Mouse (Mus musculus) ovary, postnatal 14 days (tissue): Measurements from ENCODE around the gene Bcorl1.
"Not testable (repeated sequence)": the region's sequence is repeated elsewhere in the genome, so short reads cannot be mapped to it uniquely, and the experiment has no call there.

Experiments
- DNase-seq: peaks from one replicate; pipeline ENCODE4 v3.0.0; 2022; ENCODE audit warnings: low spot score

Bcorl1 gene

DNA sequence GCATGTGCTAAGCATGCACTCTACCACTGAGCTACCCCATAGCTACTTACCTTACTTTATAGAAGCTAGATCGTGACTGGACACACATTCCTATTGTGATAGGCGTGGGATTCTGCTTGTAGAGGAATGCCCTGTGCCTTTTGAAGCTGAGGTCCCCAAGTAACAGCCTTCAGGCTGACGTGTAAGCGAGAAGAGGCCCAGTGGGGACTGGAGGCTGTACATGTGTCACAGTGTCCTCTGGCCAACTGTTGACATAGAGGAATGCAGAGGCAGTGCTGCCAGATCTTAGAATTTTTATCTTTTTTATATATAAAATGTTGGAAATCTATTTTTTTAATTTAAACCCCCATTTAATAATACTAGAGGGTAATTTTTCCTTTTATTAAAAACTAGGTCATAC is 58.8 kb downstream of the Bcorl1 start:
- DNase-seq = no peak

DNA sequence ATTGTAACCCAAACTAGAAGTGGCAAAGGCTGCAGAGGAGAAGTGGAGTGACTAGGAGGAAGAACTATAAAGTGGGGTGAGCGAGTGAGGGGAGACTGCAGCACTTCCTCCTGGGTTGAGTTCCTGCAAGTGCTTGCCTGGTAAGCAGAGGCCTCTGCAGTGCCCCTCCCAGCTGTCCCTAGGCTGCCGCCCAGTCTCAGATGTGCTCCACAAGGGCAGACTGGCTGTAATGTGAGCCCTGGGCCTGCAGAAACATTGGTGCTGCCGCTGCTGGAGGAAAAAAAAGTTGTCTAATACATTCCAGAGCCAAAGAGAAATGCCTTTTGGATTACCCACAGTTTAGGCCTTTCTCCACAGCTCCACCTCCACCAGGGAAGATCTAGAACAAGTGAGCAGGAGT is 64.0 kb downstream of the Bcorl1 start:
- no peak for DNase-seq

DNA sequence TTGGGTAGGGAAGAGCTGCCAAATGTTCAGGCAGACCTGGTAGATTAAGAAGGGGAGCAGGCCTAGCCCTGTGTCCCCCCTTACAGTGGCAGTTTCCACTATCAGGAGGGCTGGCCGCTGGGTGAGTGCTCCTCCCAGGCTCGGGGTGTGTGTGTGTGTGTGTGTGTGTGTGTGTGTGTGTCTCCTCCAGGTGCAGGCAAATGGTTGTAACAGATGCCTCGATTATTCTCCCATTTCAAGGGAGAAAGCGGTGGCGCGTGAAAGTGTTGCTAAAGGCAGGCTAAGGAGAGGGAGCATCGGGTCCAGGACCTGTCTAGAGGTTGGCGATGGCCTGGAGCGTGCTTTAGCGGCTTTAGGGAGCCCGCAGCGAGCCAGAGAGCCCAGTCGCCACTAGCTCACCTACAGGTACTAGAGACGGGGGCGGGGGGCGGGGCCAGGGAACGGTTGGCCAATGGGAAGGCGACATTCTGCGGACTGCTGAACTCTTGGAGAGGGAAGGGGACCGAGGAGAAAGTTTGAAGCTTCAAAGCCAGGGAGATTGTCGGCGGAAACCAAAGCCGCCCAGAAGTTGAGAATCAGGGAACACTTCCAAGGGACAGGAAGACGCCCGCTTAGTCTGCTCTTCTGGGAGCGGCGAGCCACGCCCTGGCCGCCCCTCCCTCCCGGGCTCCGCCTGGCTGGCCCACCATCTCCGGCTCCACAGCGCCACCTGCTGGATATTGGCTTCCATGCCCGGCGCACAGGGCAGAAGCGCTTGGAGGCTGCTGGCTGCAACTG is 68.6 kb downstream of the Bcorl1 start:
- peak; percentile 80 for DNase-seq

DNA sequence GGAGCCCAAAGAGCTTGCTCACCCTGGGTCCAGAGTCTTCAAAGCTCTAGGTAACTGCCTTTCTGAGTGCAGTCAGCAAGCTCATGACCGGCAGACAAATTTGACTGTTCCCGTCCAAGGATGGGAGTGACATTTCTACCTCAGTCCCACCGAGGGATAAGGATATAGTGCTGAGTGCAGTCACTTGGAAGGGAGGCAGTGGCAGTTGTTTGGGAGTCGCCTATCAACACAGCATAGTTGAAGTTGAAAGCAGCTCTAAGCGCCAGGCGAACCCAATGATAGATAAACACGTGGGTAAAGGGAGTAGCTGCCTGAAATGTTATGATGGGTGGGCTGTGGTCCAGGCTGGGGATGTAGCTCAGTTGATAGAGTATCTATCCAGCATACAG is 69.2 kb downstream of the Bcorl1 start:
- DNase-seq = no peak

DNA sequence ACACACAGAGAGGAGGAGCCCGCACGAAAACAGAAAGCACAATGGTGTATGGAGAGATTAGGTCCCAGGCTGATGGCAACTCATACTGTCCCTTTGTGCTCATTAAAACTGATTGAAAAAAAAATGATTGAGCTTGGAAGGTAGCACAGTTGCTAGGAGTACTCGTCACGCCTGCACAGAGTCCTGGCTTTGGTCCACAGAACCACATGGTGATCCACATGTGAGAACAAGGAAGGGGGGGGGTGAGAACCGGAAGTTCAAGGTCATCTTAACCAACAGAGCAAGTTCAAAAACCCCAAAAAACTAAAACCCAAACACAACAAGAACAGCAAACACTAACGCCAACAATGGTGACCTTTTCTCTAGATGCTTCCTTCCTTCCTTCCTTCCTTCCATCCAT is 71.5 kb downstream of the Bcorl1 start:
- no peak for DNase-seq

DNA sequence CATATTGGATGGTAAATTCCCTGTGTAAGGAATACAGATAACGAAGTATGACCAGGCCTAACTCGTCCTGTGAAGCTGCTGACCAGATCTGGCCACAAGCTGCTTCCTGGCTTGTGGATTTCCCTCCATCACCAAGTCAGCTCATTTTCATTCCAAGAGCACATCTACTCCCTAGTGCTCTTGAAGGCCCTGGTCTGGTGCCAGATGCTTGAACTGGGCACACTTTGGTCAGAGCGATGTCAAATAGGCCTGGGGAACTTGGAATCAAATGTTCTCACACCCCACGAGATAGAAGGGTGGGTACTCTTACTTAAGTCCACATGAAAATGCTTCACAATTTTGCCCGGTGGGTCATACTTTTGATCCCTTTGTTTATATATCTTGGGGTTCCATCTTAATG is 73.1 kb downstream of the Bcorl1 start:
- no peak for DNase-seq

DNA sequence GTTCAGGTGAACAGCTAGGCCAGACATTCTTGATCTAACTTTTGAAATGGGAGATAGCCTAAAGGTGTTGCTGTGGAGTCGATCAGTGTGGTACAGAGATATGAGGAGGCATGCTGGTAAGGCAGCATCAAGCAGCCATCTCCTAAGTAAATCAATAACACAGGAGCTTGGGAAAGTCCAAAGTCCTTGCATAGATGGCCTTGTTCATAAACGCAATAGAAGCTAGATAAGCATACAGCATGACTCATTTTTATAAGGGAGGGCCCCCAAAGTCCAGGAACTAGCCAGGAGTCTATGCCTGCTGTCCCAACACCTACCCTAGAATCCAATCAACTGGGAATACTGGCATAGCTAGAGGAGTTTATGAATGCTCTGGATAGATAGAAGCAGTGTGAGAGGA is 77.3 kb downstream of the Bcorl1 start:
- no peak for DNase-seq

DNA sequence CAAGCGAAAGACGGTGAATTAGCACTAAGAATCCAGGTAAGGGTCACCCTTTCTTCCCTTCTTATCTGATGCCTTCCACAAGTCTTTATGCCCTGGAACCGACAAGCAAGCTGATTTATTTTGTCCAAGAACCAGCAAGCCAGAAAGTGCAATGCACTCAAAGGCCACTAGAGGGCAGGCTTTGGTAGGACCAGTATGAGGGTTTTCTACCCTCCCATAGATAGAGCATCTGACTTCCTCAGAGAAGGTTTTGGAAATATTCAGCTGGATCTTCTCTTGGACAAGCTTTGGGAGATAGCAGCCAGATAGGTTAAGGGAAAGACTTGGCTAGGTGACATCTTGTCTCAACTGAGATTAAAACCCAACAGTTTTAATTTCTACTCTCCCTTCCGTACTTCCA is 81.8 kb downstream of the Bcorl1 start:
- peak; percentile 64 for DNase-seq

DNA sequence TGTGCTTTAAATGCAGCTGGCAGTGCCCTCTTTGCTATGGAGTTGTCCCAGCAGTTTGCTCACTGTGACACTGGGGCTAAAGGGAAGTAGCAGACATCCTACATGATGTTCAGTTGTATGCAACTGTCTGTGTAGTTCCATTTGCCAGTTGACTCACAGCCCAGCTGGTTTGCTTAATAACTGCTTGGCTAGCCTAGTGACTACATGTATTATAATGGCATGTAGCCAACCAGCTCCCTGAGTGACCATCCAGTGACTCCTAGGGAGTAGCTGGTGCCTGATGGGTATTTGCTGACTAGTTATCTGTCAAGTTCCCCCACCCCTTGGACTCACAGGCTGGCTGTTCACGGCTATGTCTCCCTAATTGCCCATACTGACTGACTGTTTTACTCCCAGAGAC is 82.5 kb downstream of the Bcorl1 start:
- DNase-seq = no peak

DNA sequence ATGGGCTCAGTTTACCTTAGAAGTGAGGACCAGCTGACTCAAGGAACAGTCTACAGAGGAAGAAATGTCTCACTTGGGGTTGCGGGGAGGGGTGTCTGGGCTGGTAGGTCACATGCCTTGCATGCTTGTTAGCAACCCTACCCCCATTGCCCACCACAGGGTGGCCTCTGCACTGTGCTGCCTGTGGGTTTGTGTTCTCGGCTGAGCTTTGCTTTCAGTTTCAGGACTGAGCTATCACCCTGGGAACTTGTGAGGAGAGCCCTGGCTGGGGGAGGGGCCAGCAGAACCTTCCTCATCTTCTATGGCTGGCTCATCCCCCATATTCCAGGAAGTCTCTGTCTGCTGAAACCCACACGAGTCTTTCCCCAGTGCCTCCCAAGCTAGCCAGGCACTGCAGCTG is 83.4 kb downstream of the Bcorl1 start:
- DNase-seq = no peak

DNA sequence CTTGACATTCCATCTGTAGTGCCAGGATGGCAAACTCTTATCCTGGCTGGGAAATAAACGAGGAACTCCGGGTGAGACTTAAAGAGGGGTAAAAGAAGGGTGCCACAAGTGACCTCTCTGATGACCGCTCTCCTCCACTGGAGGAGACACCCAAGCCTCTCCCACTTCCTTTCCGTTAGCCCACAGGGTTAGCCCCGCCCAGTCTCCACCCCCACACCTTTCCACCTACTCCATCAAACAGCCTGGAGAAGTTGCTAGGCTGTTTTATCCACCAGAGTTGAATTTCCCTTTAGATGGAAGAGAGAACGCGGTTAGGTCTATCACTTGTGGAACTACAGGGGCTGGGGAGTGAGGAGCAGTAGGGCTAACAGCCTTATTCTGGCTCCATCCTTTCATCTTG is 84.1 kb downstream of the Bcorl1 start:
- no peak for DNase-seq

DNA sequence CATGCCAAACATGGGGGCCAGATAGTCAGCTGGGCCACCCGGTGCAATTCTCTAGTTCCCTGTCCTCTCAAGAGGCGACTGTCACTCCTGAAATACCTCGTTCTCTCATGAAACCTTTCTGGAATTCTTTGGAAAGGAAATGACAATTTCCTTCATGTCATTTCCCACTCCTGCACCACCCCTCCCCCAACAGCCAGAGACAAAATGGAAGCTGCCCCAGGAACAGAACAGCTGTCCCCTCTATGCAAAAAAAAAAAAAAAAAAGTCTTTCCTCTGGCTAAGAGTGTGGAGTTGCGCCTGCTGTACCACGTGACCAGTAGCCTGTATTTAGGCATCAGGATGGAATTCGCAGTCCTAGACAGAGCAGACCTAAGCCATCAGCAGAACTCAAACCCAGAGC is 87.1 kb downstream of the Bcorl1 start:
- no peak for DNase-seq

DNA sequence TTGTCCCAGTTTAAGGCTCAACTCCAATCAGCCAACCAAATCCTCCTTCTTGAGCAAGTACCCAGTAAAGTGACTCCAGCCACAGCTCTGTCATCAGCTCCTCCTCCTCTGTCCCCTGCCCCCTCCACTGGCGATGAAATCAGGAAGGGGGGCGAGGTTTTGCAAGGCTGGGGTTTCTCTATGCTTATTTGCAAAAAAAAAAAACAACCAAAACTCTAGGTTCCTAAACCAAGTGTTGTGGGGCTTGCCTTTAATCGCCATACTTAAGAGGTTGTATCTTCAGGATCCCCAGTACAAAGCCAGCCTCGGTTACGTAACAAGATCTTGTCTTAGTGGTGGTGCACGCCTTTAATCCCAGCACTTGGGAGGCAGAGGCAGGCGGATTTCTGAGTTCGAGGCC is 87.5 kb downstream of the Bcorl1 start:
- no peak for DNase-seq

DNA sequence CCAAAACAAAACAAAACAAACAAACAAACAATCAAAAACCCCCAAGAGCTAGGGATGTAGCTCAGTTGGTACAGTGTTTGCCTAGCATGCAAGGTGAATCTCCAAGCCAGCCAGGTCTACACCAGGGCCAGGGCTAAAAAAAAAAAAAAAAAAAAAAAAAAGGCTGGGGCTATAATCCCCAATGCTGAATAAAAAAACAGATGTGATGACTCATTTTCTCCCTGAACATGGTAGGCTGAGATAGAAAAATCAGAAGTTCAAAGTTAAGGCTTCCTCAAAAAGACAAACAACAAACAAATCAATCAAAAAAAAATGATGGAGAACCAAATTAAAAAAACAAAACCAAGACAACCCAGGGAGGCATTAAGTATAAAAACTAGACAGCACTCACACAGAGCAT is 87.9 kb downstream of the Bcorl1 start:
- DNase-seq = no peak

DNA sequence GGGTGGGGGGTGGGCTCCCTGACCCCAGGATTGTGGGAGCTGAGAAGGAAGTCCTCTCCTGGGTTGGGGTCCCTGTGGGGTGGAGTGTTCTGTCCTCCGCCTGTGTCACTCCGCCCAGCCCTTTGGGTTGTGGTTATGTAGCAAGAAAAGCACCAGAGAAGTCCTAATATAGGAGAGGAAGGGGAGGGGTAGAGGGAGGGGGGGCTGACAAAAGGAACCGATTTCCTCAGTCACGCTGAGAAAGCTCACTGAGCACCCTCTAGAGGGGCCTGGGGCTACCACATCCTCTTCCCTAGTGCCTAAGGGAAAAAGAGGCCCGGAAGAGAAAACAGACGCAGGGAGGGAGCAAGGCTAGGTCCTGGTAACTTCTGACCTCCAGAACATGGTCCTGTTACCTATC is 88.4 kb downstream of the Bcorl1 start:
- DNase-seq = no peak

DNA sequence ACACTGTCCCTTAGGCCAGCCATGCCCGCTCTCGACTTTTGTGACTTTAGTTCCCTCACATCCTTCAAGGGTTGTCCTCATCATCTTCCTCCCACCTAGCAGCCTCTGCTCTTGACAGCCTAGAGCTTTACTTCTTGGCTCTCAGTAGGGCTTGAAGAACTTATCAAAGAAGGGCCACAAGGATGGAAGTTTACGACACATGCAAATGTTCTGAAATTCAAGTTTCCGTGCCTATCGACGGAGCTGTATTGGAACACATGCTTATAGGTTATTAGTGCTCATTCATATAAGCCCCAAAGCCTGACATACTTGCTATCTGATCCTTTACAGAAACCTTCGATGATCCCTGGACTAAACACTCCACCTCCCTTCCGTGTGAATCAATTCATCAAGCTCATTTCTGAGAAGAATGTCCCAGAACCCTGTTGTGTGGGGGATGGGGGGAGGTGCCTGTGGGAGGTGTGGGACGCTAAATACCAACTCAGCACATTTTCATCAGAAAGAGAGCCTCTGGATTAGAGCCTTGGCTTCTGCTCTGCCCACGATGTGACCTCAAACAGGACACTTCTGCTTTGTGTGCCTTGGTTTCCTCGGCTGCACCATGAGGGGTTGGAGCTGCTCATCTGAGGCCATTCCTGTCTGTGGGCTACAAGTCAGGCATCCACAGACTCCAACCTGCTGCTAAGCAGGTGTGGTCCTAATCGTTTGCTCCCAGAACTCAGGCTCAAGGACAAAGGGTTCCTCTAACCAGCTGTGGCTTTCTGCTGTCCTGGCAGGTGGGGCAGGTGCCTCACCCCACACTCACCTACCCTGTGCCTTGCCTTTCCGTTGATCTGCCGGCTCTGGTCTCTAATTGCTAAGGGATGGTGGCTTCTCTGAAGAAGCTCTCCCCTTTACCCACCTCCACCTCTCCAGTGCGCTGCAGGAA is 91.7 kb downstream of the Bcorl1 start:
- no peak for DNase-seq

DNA sequence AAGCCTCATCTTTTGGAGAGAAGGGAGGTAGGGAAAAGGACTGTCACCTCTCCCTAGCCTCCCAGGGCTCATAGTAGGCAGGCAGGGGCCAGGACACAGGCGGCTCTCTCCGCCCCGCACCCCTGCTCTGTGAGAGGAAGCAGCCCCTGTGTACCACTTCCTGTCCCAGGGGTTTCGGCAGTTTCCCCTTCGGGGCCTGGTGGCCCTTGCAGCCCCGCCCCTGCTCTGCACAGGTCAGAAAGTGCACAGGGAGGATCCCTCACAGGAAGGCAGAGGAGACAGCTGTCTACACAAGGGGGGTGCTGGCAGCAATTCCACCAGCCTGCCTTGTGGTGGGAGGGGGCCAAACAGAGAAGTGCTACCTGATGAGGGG is 92.4 kb downstream of the Bcorl1 start:
- DNase-seq = no peak

DNA sequence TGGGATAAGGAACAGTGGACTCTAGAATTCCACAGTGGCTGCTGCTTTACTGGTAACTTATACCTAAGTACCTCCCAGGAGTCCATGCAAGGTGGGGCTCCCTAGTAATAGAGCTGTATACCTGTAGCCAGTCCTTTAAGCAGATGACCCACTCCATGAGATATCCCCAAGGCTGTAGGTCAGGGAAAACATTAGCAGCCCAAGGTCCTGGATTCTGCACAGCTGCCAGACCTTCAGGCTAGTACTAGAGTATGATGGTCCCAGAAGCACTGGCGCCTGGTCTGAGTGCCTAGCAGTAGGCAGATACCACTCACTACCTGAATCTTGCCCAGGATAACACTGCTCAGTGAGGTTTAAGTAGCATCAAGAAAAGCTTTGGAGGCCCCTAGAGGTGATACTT is 93.1 kb downstream of the Bcorl1 start:
- no peak for DNase-seq

DNA sequence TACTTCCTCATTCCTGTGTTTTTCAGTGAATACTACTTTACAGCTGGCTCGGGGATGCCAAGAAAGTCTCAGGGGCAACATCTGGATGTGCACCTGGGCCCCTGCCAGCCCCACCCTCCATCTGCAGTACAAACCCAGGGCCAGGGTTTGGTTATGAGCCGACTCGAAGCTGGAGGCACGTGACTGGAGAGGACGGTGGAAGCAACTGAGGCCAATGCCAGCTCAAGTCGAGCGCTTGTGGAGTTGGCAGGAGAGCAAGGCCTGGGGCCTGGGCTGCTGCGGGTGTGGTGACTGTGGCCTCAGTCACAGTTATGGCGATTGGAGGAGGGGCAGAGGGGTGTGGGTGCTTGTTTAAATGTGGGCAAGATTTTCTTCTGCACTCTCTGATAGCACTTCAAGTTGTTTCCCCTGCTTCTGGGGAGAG is 94.3 kb downstream of the Bcorl1 start:
- DNase-seq = no peak

DNA sequence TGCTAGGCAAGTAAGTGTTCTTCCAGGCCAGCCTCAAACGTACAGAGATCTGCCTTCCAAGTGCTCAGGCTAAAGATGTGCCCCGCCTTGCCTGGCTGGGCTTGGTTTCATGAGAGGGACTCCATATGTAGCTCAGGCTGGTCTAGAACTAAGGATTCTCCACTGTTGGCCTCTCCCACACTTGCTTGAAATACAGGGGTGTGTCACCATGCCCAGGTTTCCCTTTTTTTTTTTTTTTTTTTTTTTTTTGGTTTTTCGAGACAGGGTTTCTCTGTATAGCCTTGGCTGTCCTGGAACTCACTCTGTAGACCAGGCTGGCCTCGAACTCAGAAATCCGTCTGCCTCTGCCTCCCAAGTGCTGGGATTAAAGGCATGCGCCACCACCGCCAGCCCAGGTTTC is 94.9 kb downstream of the Bcorl1 start:
- not testable (repeated sequence) for DNase-seq

DNA sequence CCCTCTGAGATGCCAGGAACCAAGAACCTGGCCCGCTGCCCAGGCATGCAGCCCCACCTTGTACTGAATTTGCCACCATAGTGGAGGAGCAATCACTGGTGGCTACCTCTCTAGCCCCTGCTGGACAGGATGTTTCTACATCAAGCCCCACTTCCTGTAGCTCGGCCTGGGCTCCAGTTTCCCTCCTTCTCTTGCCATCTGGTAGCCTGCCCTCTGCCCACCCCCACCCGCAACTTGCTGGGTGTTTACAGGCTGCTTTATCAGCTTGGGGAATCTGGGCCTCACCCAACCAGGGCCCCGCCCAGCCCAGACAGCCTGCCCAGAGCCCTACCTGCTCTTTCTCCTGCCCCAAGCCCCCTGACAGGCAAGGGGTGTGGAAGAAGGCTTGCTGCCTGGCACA is 97.9 kb downstream of the Bcorl1 start:
- no peak for DNase-seq

DNA sequence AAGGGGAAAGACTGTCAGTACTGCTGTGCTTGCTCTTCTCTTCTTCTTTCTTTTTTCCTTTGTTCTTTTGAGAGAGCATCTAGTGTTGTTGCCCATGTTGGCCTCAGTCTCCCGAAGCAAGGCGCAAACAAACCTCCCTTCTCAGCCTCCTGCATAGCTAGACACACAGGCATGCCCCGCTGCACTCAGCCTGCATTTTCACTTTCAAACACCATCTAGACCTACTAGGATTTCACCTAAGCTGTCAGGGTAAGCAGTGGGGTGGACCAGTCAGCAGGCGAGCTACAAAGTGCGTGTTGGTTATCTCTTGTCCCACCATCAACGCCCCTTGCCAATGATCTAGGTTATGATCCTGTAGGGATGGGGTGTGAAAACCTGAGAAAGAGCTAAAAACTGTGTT is 100.4 kb downstream of the Bcorl1 start:
- no peak for DNase-seq

DNA sequence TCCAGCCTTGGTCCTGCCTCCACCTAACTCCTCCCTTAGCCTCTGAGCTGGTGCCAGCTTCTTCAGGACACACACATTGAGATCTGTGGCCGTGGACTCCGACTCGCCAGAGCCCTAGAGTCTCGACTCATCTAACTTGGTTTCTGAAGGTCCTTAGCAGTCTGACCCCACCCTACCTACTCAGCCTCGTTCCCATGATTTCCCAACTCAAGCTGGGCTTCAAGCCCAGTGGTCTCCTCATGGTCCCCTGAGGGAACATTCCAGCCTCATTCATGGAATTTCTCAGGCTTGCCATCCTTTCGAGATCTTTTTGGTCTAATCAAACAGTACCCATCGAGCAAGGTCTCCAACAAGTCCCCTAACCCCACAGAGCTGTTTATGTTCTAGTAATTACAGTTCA is 100.8 kb downstream of the Bcorl1 start:
- DNase-seq = no peak

DNA sequence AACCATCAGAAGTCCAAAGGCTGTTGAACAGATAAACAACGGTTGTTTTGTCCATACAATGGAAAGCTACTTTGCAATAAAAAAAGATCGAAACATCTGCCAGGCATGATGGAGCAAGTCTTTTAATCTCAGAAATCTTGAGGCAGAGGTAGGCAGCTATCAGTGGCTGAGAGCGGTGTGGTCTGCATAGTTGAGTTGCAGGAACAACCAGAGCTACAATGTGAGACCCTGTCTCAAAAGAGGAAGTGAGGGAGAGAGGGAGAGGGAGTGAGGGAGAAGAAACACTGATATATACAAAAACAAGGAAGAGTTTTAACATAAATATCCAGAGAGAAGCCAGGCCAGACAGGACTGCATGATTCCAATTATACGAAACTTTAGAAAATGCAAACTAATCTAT is 103.5 kb downstream of the Bcorl1 start:
- no peak for DNase-seq
